Mouse (Mus musculus) intestine, embryonic 15.5 days (tissue): ENCODE measurements around the gene Tspan7. TPM values are rescaled to one million over a fixed set of nuclear protein-coding genes. Genes with fewer than 3 reads are reported as not detected.
A peak's percentile ranks its signal among the peaks of the same experiment; 100 is the strongest.

Source experiments
- ATAC-seq: fragments of 200-750 bp; cut with Nextera tagmentation; 2 replicates; pipeline ENCODE4 v1.8.0; 2017; ENCODE audit warnings: moderate TSS enrichment, moderate library complexity
- H3K27ac ChIP-seq: fragments of 300-500 bp; sonication (generic); 2 replicates; pipeline ENCODE4 v1.5.1; 2015; ENCODE audit warnings: mild to moderate bottlenecking, inconsistent platforms
- H3K27me3 ChIP-seq: fragments of 300-500 bp; sonication (generic); replicated peaks from 2 replicates; pipeline ENCODE4 v1.6.1; 2015; ENCODE audit warnings: inconsistent platforms
- H3K36me3 ChIP-seq: fragments of 300-500 bp; sonication (generic); 2 replicates; pipeline ENCODE4 v1.6.1; 2015; ENCODE audit warnings: inconsistent platforms
- H3K4me1 ChIP-seq: fragments of 300-500 bp; sonication (generic); replicated peaks from 2 replicates; pipeline ENCODE4 v1.6.1; 2015; ENCODE audit warnings: inconsistent platforms
- H3K4me2 ChIP-seq: fragments of 300-500 bp; sonication (generic); replicated peaks from 2 replicates; pipeline ENCODE4 v1.6.1; 2015; ENCODE audit warnings: mild to moderate bottlenecking, inconsistent platforms
- H3K4me3 ChIP-seq: fragments of 300-500 bp; sonication (generic); replicated peaks from 2 replicates; pipeline ENCODE4 v1.5.1; 2015; ENCODE audit warnings: inconsistent platforms
- H3K9ac ChIP-seq: fragments of 300-500 bp; sonication (generic); 2 replicates; pipeline ENCODE4 v1.6.1; 2015; ENCODE audit warnings: inconsistent platforms
- H3K9me3 ChIP-seq: fragments of 300-500 bp; sonication (generic); 2 replicates; pipeline ENCODE4 v1.6.1; 2016; ENCODE audit warnings: inconsistent platforms
- WGBS: fragments of 180-500 bp; shearing (Covaris S2); methylation state at CpG from one replicate; pipeline ENCODE4 v1.1.7; 2015; 5-methylcytosine and 5-hydroxymethylcytosine counted together
- polyA plus RNA-seq: library from polyadenylated mRNA; unstranded; fragments of >200 nt; fragmentation: Nextera tagmentation; extraction: Ambion mirVana; gene quantifications from 2 replicates; pipeline ENCODE4 v1.2.1, GENCODE M21; 2015

Tspan7 gene
- polyA plus RNA-seq, 1 experiment from 2014 or later = 164 TPM

DNA sequence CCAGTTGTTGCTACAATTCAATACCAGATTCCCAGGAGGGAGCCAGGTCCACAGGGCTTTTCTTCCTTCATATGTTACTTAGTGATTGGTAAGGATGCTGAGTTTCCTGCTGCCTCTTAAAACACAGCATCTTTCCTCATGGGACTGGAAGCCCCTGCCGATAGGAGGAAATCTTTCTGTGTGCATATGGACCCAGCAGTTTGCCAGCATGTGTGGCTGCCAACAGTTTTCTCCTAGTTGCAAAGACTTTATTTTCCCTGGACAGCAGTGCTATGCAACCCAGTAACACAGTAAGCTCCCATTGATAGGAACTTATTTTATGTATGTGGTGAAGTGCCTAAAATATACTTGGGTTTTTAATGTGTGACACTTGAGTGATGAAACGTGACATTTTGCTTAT is 73.7 kb downstream of the Tspan7 start:
- H3K9ac ChIP-seq = no peak overlapping the region
- H3K4me2 ChIP-seq = no peak overlapping the region
- no peaks in the 10 kb centered on the region for H3K36me3 ChIP-seq
- H3K4me3 ChIP-seq = no peak overlapping the region
- no peaks in the 10 kb centered on the region for H3K27me3 ChIP-seq
- 69% methylated on average over 2 of the region's 2 CpGs for WGBS
- H3K27ac ChIP-seq = no peak overlapping the region
- ATAC-seq = no peak
- no peaks in the 10 kb centered on the region for H3K4me1 ChIP-seq
- H3K9me3 ChIP-seq = no peaks in the 10 kb centered on the region

DNA sequence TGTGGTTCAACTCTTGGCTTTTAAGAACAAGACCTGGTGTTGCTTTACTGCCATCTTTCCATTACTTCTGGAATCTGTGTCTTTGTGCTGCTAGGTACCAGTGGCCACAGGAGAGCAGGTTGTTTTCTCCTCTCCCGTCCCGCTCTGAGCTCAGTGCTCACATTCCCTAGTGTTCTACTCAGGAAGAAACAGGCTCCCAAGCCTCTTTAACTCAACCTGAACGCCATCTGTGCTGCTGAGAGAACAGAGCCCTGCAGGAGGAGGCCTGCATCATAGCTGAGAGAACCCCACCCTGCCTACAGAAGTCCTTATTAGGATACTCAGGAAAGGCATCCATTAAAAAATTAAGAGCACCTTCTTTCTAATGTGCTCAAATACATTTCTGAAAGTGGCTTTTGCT is 80.9 kb downstream of the Tspan7 start:
- Histone ChIP-seq H3K27me3 (no peaks in the 10 kb centered on the region), H3K9me3 (no peaks in the 10 kb centered on the region), H3K36me3 (no peaks in the 10 kb centered on the region), H3K9ac (no peak overlapping the region), H3K4me1 (no peaks in the 10 kb centered on the region), H3K27ac (no peak overlapping the region), H3K4me3 (no peak overlapping the region), H3K4me2 (no peak overlapping the region)
- no peak for ATAC-seq
- 71% methylated on average over 3 of the region's 3 CpGs for WGBS

DNA sequence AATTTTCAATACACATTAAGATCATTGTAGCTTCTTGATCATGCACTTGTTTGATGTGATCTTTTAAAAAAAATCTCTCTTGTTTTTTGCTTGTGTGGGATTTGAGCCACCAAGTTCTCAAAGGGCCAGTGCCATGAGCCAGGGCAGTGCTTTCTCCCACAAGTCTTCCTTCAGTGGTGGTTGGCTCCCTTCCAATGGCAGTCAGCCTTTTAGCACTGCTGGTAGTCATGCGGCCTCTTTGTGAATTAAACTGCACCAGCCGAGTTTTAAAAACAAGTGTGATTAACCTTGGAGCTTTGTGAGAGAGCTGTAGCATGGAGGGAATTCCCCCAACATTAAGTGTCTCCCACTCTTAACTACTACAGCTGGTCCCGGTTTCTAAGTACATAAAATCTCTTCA is 89.6 kb downstream of the Tspan7 start:
- Histone ChIP-seq H3K27me3 (no peaks in the 10 kb centered on the region), H3K36me3 (no peaks in the 10 kb centered on the region), H3K4me2 (no peak overlapping the region), H3K9ac (no peak overlapping the region), H3K4me1 (no peaks in the 10 kb centered on the region), H3K4me3 (no peak overlapping the region), H3K27ac (0 out of 2 replicates have a peak overlapping the region, but pooled peaks have one; percentile 3), H3K9me3 (no peaks in the 10 kb centered on the region)
- 30% methylated on average over 3 of the region's 3 CpGs for WGBS
- no peak for ATAC-seq

DNA sequence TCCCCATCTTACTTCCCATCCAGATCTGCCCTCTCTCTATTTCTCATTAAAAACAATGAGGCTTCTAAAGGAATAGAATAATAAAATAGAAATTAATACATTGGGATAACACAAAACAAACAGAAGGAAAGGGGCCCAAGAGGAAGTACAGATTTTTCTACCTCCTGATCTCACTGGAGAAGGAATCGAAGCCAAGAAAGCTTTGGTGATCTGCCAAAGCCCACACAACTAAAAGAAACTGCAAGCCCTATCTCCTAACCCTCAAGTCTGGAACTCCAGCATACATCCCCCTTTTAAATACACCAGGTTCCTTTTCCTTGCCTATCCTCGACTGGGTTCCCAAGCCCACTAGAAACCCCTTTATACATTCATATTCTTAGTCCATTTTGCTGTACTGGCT is 90.4 kb downstream of the Tspan7 start:
- Histone ChIP-seq H3K9ac (no peak overlapping the region), H3K4me2 (no peak overlapping the region), H3K4me3 (no peak overlapping the region), H3K27me3 (no peaks in the 10 kb centered on the region), H3K9me3 (no peaks in the 10 kb centered on the region), H3K4me1 (no peaks in the 10 kb centered on the region), H3K36me3 (no peaks in the 10 kb centered on the region), H3K27ac (no peak overlapping the region)
- 57% methylated on average over 2 of the region's 2 CpGs for WGBS
- no peak for ATAC-seq

DNA sequence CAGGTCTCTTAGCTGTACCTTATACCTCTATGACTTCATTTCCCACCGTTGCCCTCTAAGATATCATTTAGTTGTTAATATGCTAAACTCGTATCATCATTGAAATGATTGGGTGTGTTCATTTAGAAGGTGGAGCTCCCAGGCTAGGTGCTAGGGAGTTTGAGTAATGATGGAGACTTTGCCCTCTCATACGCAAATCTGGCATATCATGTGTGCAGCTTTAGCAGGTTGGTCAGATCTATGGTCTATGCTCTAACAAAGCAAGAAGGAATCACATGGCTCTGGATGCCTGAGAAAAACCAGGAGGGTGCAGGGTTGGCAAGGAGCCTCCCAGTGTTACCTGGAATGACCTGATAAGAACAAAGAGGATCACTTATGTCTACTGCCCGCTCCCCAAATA is 91.4 kb downstream of the Tspan7 start:
- WGBS = 60% methylated on average over 4 of the region's 4 CpGs
- H3K27me3 ChIP-seq = no peaks in the 10 kb centered on the region
- H3K9me3 ChIP-seq = no peaks in the 10 kb centered on the region
- no peak overlapping the region for H3K27ac ChIP-seq
- H3K4me3 ChIP-seq = no peak overlapping the region
- no peaks in the 10 kb centered on the region for H3K36me3 ChIP-seq
- ATAC-seq = peak; percentile 75
- no peaks in the 10 kb centered on the region for H3K4me1 ChIP-seq
- H3K9ac ChIP-seq = no peak overlapping the region
- H3K4me2 ChIP-seq = no peak overlapping the region

DNA sequence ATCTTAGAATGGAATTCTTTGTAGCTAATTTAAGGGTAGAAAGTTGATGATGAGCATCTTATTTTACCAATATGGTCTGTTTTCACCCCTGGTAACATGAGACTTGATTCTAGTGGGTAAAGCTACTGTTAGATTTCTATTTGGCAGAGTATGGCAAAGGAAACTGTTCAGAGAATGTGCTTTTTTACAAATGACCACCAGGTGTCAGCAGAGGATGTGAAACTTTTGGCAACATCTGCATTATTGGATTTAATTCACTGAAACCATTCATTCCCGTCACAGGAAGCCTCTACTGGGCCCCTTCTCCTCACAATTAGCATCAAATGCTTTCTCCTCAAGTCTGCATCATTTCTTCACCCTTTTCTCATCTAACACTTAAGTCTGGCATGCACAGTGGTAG is 92.4 kb downstream of the Tspan7 start:
- H3K4me1 ChIP-seq = no peaks in the 10 kb centered on the region

DNA sequence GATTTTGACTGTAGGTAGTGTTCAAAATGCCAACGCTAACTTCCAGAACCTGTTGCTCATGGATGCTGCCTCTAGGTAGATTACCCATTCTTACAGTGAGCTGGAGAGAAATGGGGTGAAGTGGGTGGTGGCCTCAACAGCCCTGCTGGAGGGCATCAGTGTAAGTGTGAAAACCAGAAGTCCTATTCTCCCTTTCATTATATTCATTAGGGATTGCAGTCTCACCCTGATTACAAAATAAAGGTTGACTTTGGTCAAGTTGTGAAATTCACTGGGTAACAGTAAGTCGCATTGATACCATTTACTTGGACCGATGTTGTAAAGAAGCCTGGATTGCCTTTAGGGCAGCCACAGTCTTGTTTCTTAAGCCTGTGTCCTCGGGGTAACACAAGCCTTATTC is 97.8 kb downstream of the Tspan7 start:
- Histone ChIP-seq H3K27ac (no peak overlapping the region), H3K4me1 (no peaks in the 10 kb centered on the region), H3K36me3 (no peaks in the 10 kb centered on the region), H3K4me3 (no peak overlapping the region), H3K9me3 (no peaks in the 10 kb centered on the region), H3K27me3 (no peaks in the 10 kb centered on the region), H3K4me2 (no peak overlapping the region), H3K9ac (no peak overlapping the region)
- no peak for ATAC-seq
- 82% methylated on average over 4 of the region's 4 CpGs for WGBS

More for the DNA sequence above, 92.4 kb downstream of the Tspan7 start:
- ATAC-seq = no peak
- no peaks in the 10 kb centered on the region for H3K36me3 ChIP-seq
- no peaks in the 10 kb centered on the region for H3K27me3 ChIP-seq
- no peaks in the 10 kb centered on the region for H3K9me3 ChIP-seq
- H3K27ac ChIP-seq = no peak overlapping the region
- no peak overlapping the region for H3K9ac ChIP-seq
- H3K4me2 ChIP-seq = no peak overlapping the region
- H3K4me3 ChIP-seq = no peak overlapping the region
- 33% methylated on average over 1 of the region's 1 CpGs for WGBS

DNA sequence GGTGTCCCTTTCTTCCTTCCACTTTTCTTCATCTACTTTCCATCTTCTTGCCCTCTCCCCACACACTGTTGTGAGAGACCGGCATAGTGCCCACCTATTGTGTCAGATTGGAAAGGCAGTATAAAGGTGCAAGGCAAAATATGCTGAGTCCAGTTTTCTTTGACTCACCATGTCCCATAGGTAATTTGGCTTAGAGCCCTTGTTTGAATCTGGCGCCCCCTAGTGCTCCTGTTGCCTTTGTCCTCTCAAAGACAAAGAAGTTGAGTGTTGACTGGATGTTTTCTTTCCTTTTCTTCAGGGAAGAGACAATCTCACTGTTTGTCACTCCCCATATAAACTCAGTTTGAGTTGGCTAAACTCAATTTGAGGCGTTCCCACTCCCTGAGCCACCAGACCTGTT is 107.3 kb downstream of the Tspan7 start:
- H3K36me3 ChIP-seq = peaks cover 3% of the 10 kb centered on the region; the same call in 1 of the 2 replicates

DNA sequence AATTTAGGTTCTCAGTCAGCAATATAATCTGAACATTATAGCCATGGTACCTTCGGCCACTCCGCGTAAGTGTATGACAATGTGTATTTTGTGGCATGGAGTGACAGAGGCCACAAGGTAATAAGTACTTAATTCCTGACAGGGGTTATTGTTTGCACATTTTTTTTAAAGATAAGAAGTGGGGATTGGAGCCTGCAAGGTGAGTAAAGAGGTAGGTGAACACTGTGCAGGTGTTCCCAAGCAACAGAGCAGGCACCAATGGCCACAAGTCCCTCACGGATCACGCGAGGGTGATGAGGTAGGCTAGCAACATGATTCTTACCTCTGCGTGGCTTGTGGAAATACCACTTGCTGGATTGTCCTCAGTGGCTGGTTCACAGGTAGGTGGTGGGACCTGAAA is 108.6 kb downstream of the Tspan7 start:
- H3K4me1 ChIP-seq = no peaks in the 10 kb centered on the region
- H3K4me2 ChIP-seq = no peak overlapping the region
- H3K9ac ChIP-seq = no peak overlapping the region
- H3K36me3 ChIP-seq = peaks cover 3% of the 10 kb centered on the region; the same call in 1 of the 2 replicates
- WGBS = 86% methylated on average over 7 of the region's 7 CpGs
- no peak overlapping the region for H3K4me3 ChIP-seq
- no peak overlapping the region for H3K27ac ChIP-seq
- no peaks in the 10 kb centered on the region for H3K27me3 ChIP-seq
- ATAC-seq = no peak
- H3K9me3 ChIP-seq = no peaks in the 10 kb centered on the region

More for the DNA sequence above, 107.3 kb downstream of the Tspan7 start:
- 60% methylated on average over 3 of the region's 3 CpGs for WGBS
- H3K4me2 ChIP-seq = no peak overlapping the region
- no peaks in the 10 kb centered on the region for H3K9me3 ChIP-seq
- no peaks in the 10 kb centered on the region for H3K4me1 ChIP-seq
- H3K27ac ChIP-seq = no peak overlapping the region
- ATAC-seq = no peak
- no peak overlapping the region for H3K9ac ChIP-seq
- no peaks in the 10 kb centered on the region for H3K27me3 ChIP-seq
- no peak overlapping the region for H3K4me3 ChIP-seq

DNA sequence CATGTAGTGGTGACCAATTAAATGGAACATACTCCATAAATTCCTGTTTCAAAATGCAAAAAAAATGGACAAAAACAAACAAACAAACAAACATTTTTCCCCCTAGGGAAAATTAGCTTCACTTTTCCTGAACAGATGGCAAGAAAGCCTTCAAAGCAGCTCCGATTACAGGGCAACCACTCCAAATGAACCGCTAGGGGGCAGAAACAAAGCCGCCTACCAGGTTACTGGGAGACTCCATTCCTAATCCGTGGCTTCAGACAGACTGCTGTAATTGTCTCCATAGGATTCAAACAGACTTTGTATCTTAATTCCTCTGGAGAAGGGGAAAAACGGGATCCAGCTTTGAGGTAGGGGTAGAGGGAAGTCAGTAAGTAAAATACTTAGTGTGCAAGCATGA is 132.2 kb downstream of the Tspan7 start:
- H3K4me3 ChIP-seq = no peak overlapping the region
- no peak overlapping the region for H3K27ac ChIP-seq
- no peak overlapping the region for H3K9ac ChIP-seq
- WGBS = 17% methylated on average over 5 of the region's 5 CpGs
- H3K27me3 ChIP-seq = no peaks in the 10 kb centered on the region
- no peak overlapping the region for H3K4me2 ChIP-seq
- H3K9me3 ChIP-seq = no peaks in the 10 kb centered on the region
- H3K4me1 ChIP-seq = no peaks in the 10 kb centered on the region
- H3K36me3 ChIP-seq = no peaks in the 10 kb centered on the region
- ATAC-seq = no peak

DNA sequence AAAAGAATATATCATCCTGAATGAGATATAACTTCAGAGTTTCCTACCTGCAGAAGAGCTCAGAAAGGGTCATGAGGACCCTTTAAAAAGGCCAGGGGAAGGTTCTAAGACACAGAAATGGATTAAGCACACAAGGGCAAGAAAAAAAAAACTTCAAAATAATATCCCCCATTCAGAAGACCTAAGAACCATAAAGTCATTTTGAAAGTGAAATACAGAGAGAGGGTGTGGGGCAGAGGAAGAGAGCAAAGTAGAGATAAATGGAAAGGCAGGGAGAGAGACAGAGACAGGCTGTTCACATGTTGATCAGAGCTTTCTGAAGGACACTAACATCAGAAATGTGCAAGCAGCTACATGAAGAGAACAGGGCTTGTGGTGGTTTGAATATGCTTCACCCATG is 156.1 kb downstream of the Tspan7 start:
- Histone ChIP-seq H3K36me3 (no peaks in the 10 kb centered on the region), H3K9ac (no peak overlapping the region), H3K4me1 (no peaks in the 10 kb centered on the region), H3K4me2 (no peak overlapping the region), H3K27ac (no peak overlapping the region), H3K9me3 (no peaks in the 10 kb centered on the region), H3K4me3 (no peak overlapping the region), H3K27me3 (no peaks in the 10 kb centered on the region)
- no peak for ATAC-seq
